Mouse (Mus musculus) testis, adult 2 months (tissue): Measurements from ENCODE around the gene Scgb1b10.
"Not testable (repeated sequence)": the region's sequence is repeated elsewhere in the genome, so short reads cannot be mapped to it uniquely, and the experiment has no call there.

Experiments
- CTCF ChIP-seq: fragments of 200-500 bp; IDR thresholded peaks from 2 replicates; pipeline ENCODE4 v1.5.1; 2012; ENCODE audit warnings: low read depth, mild to moderate bottlenecking, inconsistent platforms, low read length, moderate library complexity; ENCODE audit not compliant: control insufficient read depth, insufficient read depth, insufficient replicate concordance
- POLR2A ChIP-seq: fragments of 200-500 bp; IDR thresholded peaks from 2 replicates; pipeline ENCODE4 v1.6.1; 2012; ENCODE audit warnings: low read depth, mild to moderate bottlenecking, inconsistent platforms, low read length, moderate library complexity; ENCODE audit not compliant: control insufficient read depth

GRCm38 (mm10) chr7:32100553-32100952 is at the start of gene Scgb1b10:
- TF ChIP-seq CTCF, POLR2A: not testable (repeated sequence)
